27 mouse cellular contexts compared by ENCODE assay signal in genomic region chr1:164434049-164434448, GRCm38 (mm10). TPM values are rescaled to one million over a fixed set of nuclear protein-coding genes. Genes with fewer than 3 reads are reported as not detected.
DNase-seq lines count a peak whose midpoint lies in the region; ATAC-seq and TF ChIP-seq lines count a peak whose summit lies in the region.
"Had no signal": no experiment of that assay in that cellular context is flagged by ENCODE, and none has a peak within 500 bp of the region (broad histone marks: within the 10 kb centered on the region; RNA-seq: fewer than 3 reads in every experiment).

No protein-coding gene starts in this region.

- no peak for TF ChIP-seq EP300 in stomach, postnatal 0 days (optimal IDR thresholded peaks at IDR 0.05)

- H3K4me1 ChIP-seq in midbrain, embryonic 16.5 days (ENCODE audit: control insufficient read depth, insufficient read depth, low read length): no peaks in the 10 kb centered on the region
- no peaks in the 10 kb centered on the region for H3K4me1 ChIP-seq in midbrain, embryonic 10.5 days
- no peaks in the 10 kb centered on the region for H3K4me1 ChIP-seq in stomach, postnatal 0 days (replicated peaks; ENCODE audit: control insufficient read depth, insufficient read depth)
- H3K4me1 ChIP-seq: embryonic facial prominence, embryonic 12.5 days; liver, embryonic 12.5 days had no signal

- no peaks in the 10 kb centered on the region for H3K27me3 ChIP-seq in midbrain, embryonic 16.5 days (ENCODE audit: control insufficient read depth, insufficient read depth, low read depth, low read length)
- H3K27me3 ChIP-seq in midbrain, embryonic 10.5 days (ENCODE audit: low read depth, poor library complexity, severe bottlenecking): no peaks in the 10 kb centered on the region
- no peaks in the 10 kb centered on the region for H3K27me3 ChIP-seq in stomach, postnatal 0 days (ENCODE audit: control insufficient read depth, insufficient read depth, low read length)
- H3K27me3 ChIP-seq: embryonic facial prominence, embryonic 12.5 days; heart, embryonic 15.5 days; limb, embryonic 13.5 days; liver, embryonic 12.5 days; neural tube, embryonic 15.5 days had no signal

- no peak overlapping the region for H3K4me2 ChIP-seq in midbrain, embryonic 16.5 days (ENCODE audit: low read length)
- no peak overlapping the region for H3K4me2 ChIP-seq in stomach, postnatal 0 days (replicated peaks; ENCODE audit: low read depth)
- H3K4me2 ChIP-seq: embryonic facial prominence, embryonic 12.5 days; heart, embryonic 15.5 days; limb, embryonic 13.5 days; liver, embryonic 12.5 days; neural tube, embryonic 15.5 days had no signal

- H3K9ac ChIP-seq in midbrain, embryonic 16.5 days (ENCODE audit: low read depth, low read length): no peak overlapping the region
- no peak overlapping the region for H3K9ac ChIP-seq in stomach, postnatal 0 days (ENCODE audit: low read length)
- H3K9ac ChIP-seq: embryonic facial prominence, embryonic 12.5 days; forebrain, postnatal 0 days; heart, embryonic 15.5 days; limb, embryonic 13.5 days; liver, embryonic 12.5 days; neural tube, embryonic 15.5 days had no signal

- no peaks in the 10 kb centered on the region for H3K9me3 ChIP-seq in midbrain, embryonic 16.5 days (replicated peaks; ENCODE audit: control insufficient read depth, low read length, poor library complexity, severe bottlenecking)
- H3K9me3 ChIP-seq in midbrain, embryonic 10.5 days (replicated peaks): no peaks in the 10 kb centered on the region
- H3K9me3 ChIP-seq in stomach, postnatal 0 days (ENCODE audit: control insufficient read depth, low read length): no peaks in the 10 kb centered on the region
- H3K9me3 ChIP-seq: embryonic facial prominence, embryonic 12.5 days; heart, embryonic 15.5 days; limb, embryonic 13.5 days; liver, embryonic 12.5 days; neural tube, embryonic 15.5 days had no signal

- H3K4me3 ChIP-seq in midbrain, embryonic 16.5 days (ENCODE audit: low read depth, low read length): no peak overlapping the region
- no peak overlapping the region for H3K4me3 ChIP-seq in midbrain, embryonic 10.5 days
- no peak overlapping the region for H3K4me3 ChIP-seq in stomach, postnatal 0 days (ENCODE audit: low read depth, low read length)
- H3K4me3 ChIP-seq: embryonic facial prominence, embryonic 12.5 days; heart, embryonic 15.5 days; limb, embryonic 13.5 days; liver, embryonic 12.5 days; myocyte; neural tube, embryonic 15.5 days had no signal

- peaks cover 20% of the 10 kb centered on the region for H3K36me3 ChIP-seq in midbrain, embryonic 16.5 days (ENCODE audit: control insufficient read depth, insufficient read depth, low read length)
- H3K36me3 ChIP-seq in midbrain, embryonic 10.5 days: peaks cover 44% of the 10 kb centered on the region
- H3K36me3 ChIP-seq in stomach, postnatal 0 days (ENCODE audit: control insufficient read depth, insufficient read depth, low read length): peaks cover 6% of the 10 kb centered on the region; the same call in 1 of the 2 replicates

- no peak for ATAC-seq in midbrain, embryonic 16.5 days
- no peak for ATAC-seq in stomach, postnatal 0 days (ENCODE audit: low FRiP score, low TSS enrichment)
- no peak for ATAC-seq in monocyte, adult 5-6 weeks (replicated peaks; ENCODE audit: insufficient number of reproducible peaks, low FRiP score, low TSS enrichment, poor library complexity, severe bottlenecking)
- ATAC-seq: forebrain, postnatal 0 days; liver, embryonic 12.5 days had no signal

- H3K27ac ChIP-seq in midbrain, embryonic 16.5 days (ENCODE audit: low read length): 0 out of 2 replicates have a peak overlapping the region, but pooled peaks have one; percentile 10
- H3K27ac ChIP-seq in midbrain, embryonic 10.5 days (replicated peaks): no peak overlapping the region
- H3K27ac ChIP-seq in stomach, postnatal 0 days (replicated peaks): no peak overlapping the region
- H3K27ac ChIP-seq: embryonic facial prominence, embryonic 12.5 days; heart, embryonic 15.5 days; limb, embryonic 13.5 days; liver, embryonic 12.5 days; neural tube, embryonic 15.5 days had no signal

- DNase-seq in embryo, embryonic 11 days: peak; percentile 15
- no peak for DNase-seq in embryo, embryonic 10 days (ENCODE audit: low spot score)
- peak; percentile 23 for DNase-seq in kidney, adult 9 months
- DNase-seq in kidney, adult 11 months: no peak
- DNase-seq in midbrain, embryonic 10.5 days (ENCODE audit: low spot score): no peak
- DNase-seq in stomach, postnatal 0 days (ENCODE audit: low spot score): peak; percentile 14
- DNase-seq: adrenal gland, postnatal 14 days; cerebellum, adult 8-10 months; forebrain, postnatal 0 days; gastrocnemius, postnatal 25 days; heart, adult 18-20 months; heart, postnatal 4 days; kidney, adult 8-10 months; lung, adult 18-20 months; lung, postnatal 10 days; midbrain, embryonic 14.5 days; right cerebral cortex, postnatal 14 days; spleen, adult 18-20 months; thymus, postnatal 14 days had no signal

- WGBS in midbrain, embryonic 16.5 days: 77% methylated on average over 6 of the region's 6 CpGs
- WGBS in midbrain, embryonic 10.5 days: 88% methylated on average over 6 of the region's 6 CpGs
- WGBS in stomach, postnatal 0 days: 61% methylated on average over 6 of the region's 6 CpGs

- TF ChIP-seq CTCF in stomach, postnatal 0 days (IDR thresholded peaks at IDR 0.05; ENCODE audit: low read depth): no peak

RNA-seq across cellular contexts. Expression of gene Atp1b1, which starts 24.1 kb away (rescaled TPM):
- polyA plus RNA-seq in midbrain, embryonic 16.5 days (2015; fragmentation: Nextera tagmentation; extraction: Ambion mirVana): 238 and 311 TPM in 2 replicates
- polyA plus RNA-seq in midbrain, embryonic 10.5 days (2016; fragmentation: Nextera tagmentation; extraction: Ambion mirVana): 18.7 and 26.8 TPM in 2 replicates
- polyA plus RNA-seq in stomach, postnatal 0 days (2015; fragmentation: Nextera tagmentation; extraction: Ambion mirVana): 213 and 222 TPM in 2 replicates
- 47.2 to 111 TPM (median 70.4 TPM) in 3 replicates for total RNA-seq in monocyte, adult 5-6 weeks (2017)

Comparison
In these comparisons a context has a peak if more than half of its experiments do, and no peak if none do; other contexts are left out.
1. DNase-seq: peak in embryo, embryonic 11 days (single experiment), kidney, adult 9 months (single experiment) and stomach, postnatal 0 days (single experiment); none in embryo, embryonic 10 days (single experiment), kidney, adult 11 months (single experiment) and midbrain, embryonic 10.5 days (single experiment).